Mouse (Mus musculus) liver, embryonic 11.5 days (tissue): Measurements from ENCODE around the gene Ces2g. TPM values are rescaled to one million over a fixed set of nuclear protein-coding genes. Genes with fewer than 3 reads are reported as not detected.

Source experiments
- polyA plus RNA-seq: library from polyadenylated mRNA; unstranded; fragments of >200 nt; fragmentation: Nextera tagmentation; extraction: Ambion mirVana; gene quantifications from 2 replicates; pipeline ENCODE4 v1.2.1, GENCODE M21; 2014

The Ces2g gene
- polyA plus RNA-seq, 1 experiment from 2014 or later = 7.1 TPM

Other genes with a start within 250 kb of the Ces2g start
- 2.0 and 2.3 TPM in 2 replicates for gene Ces2a, start 227.7 kb upstream of the Ces2g start, polyA plus RNA-seq
- not detected in 2 replicates for gene Ces2b, start 130.1 kb upstream of the Ces2g start, polyA plus RNA-seq
- not detected in 2 replicates for gene Ces2c, start 114.7 kb upstream of the Ces2g start, polyA plus RNA-seq
- gene Ces2e, start 35.5 kb upstream of the Ces2g start, polyA plus RNA-seq = 0.17 TPM in 1 of 2 replicates, not detected in the other
- not detected in 2 replicates for gene Ces2f, start 14.4 kb upstream of the Ces2g start, polyA plus RNA-seq
- gene Ces2h, start 39.1 kb downstream of the Ces2g start, polyA plus RNA-seq = not detected in 2 replicates
- gene Ces3a, start 86.9 kb downstream of the Ces2g start, polyA plus RNA-seq = not detected in 2 replicates
- not detected in 2 replicates for gene Ces3b, start 122.0 kb downstream of the Ces2g start, polyA plus RNA-seq
- not detected in 2 replicates for gene Ces4a, start 170.1 kb downstream of the Ces2g start, polyA plus RNA-seq
- gene Cbfb, start 209.0 kb downstream of the Ces2g start, polyA plus RNA-seq = 31.1 and 32.7 TPM in 2 replicates